Mouse (Mus musculus) forebrain, postnatal 0 days (tissue): Measurements from ENCODE around the gene Cd82. TPM values are rescaled to one million over a fixed set of nuclear protein-coding genes. Genes with fewer than 3 reads are reported as not detected.
A peak's percentile ranks its signal among the peaks of the same experiment; 100 is the strongest.

ENCODE experiments used
- ATAC-seq: fragments of 200-750 bp; cut with Nextera tagmentation; 2 replicates; pipeline ENCODE4 v1.8.0; 2017; ENCODE audit warnings: mild to moderate bottlenecking, moderate library complexity
- DNase-seq: peaks from one replicate; pipeline ENCODE4 v3.0.0-alpha.2; 2015
- H3K27ac ChIP-seq: fragments of 300-500 bp; sonication (generic); 2 replicates; pipeline ENCODE4 v1.5.1; 2014; ENCODE audit warnings: low read depth, mild to moderate bottlenecking, antibody characterized with exemption, low read length, moderate library complexity, mixed read lengths
- H3K27me3 ChIP-seq: fragments of 300-500 bp; sonication (generic); 2 replicates; pipeline ENCODE4 v1.6.1; 2014; ENCODE audit warnings: mild to moderate bottlenecking, low read length, mixed read lengths; ENCODE audit not compliant: insufficient read depth
- H3K36me3 ChIP-seq: fragments of 300-500 bp; sonication (generic); 2 replicates; pipeline ENCODE4 v1.6.1; 2014; ENCODE audit warnings: mild to moderate bottlenecking, moderate library complexity; ENCODE audit not compliant: insufficient read depth
- H3K4me1 ChIP-seq: fragments of 300-500 bp; sonication (generic); 2 replicates; pipeline ENCODE4 v1.6.1; 2014; ENCODE audit warnings: antibody characterized with exemption; ENCODE audit not compliant: insufficient read depth
- H3K4me2 ChIP-seq: fragments of 300-500 bp; sonication (generic); 2 replicates; pipeline ENCODE4 v1.6.1; 2014; ENCODE audit warnings: low read depth, mild to moderate bottlenecking, moderate library complexity
- H3K4me3 ChIP-seq: fragments of 300-500 bp; sonication (generic); 2 replicates; pipeline ENCODE4 v1.5.1; 2014; ENCODE audit warnings: low read depth, low read length, mixed read lengths
- H3K9ac ChIP-seq: fragments of 300-500 bp; sonication (generic); 2 replicates; pipeline ENCODE4 v1.6.1; 2014; ENCODE audit warnings: mild to moderate bottlenecking
- H3K9me3 ChIP-seq: fragments of 300-500 bp; sonication (generic); 2 replicates; pipeline ENCODE4 v1.6.1; 2016; ENCODE audit warnings: low read length
- CTCF ChIP-seq: sonication (generic); IDR thresholded peaks from 2 replicates; pipeline ENCODE4 v1.5.1; 2016; ENCODE audit warnings: antibody characterized with exemption, control low read depth, low read depth
- WGBS: fragments of 180-500 bp; shearing (Covaris S2); extraction: QIAGEN DNeasy Blood & Tissue Kit; methylation state at CpG from one replicate; pipeline ENCODE4 v1.1.7; 2014; 5-methylcytosine and 5-hydroxymethylcytosine counted together
- polyA plus RNA-seq: library from polyadenylated mRNA; unstranded; fragments of >200 nt; fragmentation: Nextera tagmentation; extraction: Ambion mirVana; gene quantifications from 2 replicates; pipeline ENCODE4 v1.2.1, GENCODE M21; 2015
- total RNA-seq: library from RNA; depleted of rRNA; stranded (reverse); fragments of >200 nt; gene quantifications from 2 replicates; pipeline ENCODE4 v1.2.3, GENCODE M21; 2014

Gene Cd82
- total and polyA plus RNA-seq, 2 experiments from 2014 or later = 9.7 to 20.7 TPM

DNA sequence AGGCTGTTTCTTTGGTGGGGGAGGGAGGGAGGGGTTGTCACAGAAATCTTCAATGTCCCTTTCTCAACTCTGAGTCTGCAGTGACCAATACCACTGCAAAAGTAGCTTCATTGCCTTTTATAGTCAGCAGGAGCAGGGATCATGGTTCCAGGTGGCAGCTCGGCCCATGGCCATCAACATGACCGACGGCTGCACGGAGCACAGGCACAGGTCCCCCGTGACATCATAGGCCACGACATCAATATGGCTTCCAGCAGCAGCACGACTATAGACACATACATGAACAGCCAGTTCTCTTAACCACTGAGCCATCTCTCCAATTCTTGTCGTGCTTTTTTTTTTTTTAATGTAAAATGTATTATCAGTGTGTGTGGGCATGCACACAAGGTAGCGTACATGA, 48.8 kb downstream of the Cd82 start:
- no peaks in the 10 kb centered on the region for H3K27me3 ChIP-seq
- H3K4me1 ChIP-seq = 0 out of 2 replicates have a peak, but pooled peaks cover 3% of the 10 kb centered on the region
- no peak overlapping the region for H3K27ac ChIP-seq
- H3K9me3 ChIP-seq = no peaks in the 10 kb centered on the region
- H3K9ac ChIP-seq = no peak overlapping the region
- no peak for ATAC-seq
- no peak for TF ChIP-seq CTCF
- no peak overlapping the region for H3K4me2 ChIP-seq
- H3K4me3 ChIP-seq = no peak overlapping the region
- 92% methylated on average over 9 of the region's 9 CpGs for WGBS
- H3K36me3 ChIP-seq = no peaks in the 10 kb centered on the region
- DNase-seq = no peak

DNA sequence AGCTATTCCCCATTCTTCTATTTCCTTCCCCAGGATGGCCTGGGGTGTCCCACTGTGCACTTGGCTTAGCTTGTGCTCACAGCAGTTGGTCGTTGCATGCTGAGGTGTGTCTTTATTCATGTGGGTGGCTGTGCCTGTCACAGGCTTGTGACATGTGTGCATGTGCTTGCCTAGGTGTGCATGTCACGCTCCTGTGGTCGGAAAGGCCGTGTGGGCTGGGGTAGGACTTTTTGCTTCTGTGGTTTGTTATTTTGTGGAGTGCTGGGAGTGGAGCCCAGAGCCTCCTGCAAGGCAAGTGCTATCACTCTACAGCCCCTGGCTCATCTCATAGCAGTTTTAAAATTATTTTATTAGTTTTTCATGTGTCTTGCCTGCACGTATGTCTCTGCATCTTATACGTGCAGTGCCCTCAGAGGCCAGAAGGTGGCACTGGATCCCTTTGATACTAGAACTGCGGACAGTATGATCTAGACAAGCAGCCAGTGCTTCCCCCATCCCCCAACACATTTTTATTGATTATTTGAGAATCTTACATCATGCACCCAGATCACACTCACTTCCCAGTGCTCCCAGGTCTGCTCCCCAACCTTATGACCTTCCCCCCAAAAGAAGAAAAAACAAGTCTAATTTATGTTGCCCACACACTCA, 49.4 kb downstream of the Cd82 start:
- H3K27ac ChIP-seq = no peak overlapping the region
- DNase-seq (peak; percentile 68), ATAC-seq (peak; percentile 34; the same call in 1 of the 2 replicates)
- WGBS = 55% methylated on average over 7 of the region's 7 CpGs
- no peaks in the 10 kb centered on the region for H3K9me3 ChIP-seq
- no peak overlapping the region for H3K4me2 ChIP-seq
- H3K4me1 ChIP-seq = 0 out of 2 replicates have a peak, but pooled peaks cover 3% of the 10 kb centered on the region
- H3K27me3 ChIP-seq = no peaks in the 10 kb centered on the region
- no peak overlapping the region for H3K4me3 ChIP-seq
- TF ChIP-seq CTCF = peak; percentile 74
- H3K9ac ChIP-seq = no peak overlapping the region
- no peaks in the 10 kb centered on the region for H3K36me3 ChIP-seq

DNA sequence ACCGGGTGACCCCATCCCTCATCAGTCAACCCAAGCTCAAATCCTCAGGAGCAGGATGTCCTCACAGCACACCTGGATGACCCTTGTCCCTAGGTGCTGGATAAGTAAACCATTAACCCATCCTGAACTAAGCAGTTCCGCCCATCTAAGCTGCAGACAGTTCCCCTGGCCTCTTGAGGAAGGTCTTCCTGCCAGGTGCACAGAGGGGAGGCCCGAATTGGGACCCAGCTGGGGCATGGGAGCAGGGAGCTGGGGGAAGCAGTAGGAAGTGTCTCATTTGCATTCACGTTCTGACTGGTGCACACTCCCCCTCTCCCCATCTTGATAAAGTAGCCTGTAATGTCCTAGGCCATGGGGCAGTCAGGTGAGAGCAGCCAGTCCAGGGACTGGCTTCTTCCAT, 50.8 kb downstream of the Cd82 start:
- Histone ChIP-seq H3K36me3 (no peaks in the 10 kb centered on the region), H3K4me3 (no peak overlapping the region), H3K4me2 (no peak overlapping the region), H3K9ac (no peak overlapping the region), H3K9me3 (no peaks in the 10 kb centered on the region), H3K4me1 (0 out of 2 replicates have a peak, but pooled peaks cover 3% of the 10 kb centered on the region), H3K27me3 (no peaks in the 10 kb centered on the region), H3K27ac (no peak overlapping the region)
- no peak for TF ChIP-seq CTCF
- DNase-seq = no peak
- WGBS = 75% methylated on average over 4 of the region's 4 CpGs
- ATAC-seq = no peak

DNA sequence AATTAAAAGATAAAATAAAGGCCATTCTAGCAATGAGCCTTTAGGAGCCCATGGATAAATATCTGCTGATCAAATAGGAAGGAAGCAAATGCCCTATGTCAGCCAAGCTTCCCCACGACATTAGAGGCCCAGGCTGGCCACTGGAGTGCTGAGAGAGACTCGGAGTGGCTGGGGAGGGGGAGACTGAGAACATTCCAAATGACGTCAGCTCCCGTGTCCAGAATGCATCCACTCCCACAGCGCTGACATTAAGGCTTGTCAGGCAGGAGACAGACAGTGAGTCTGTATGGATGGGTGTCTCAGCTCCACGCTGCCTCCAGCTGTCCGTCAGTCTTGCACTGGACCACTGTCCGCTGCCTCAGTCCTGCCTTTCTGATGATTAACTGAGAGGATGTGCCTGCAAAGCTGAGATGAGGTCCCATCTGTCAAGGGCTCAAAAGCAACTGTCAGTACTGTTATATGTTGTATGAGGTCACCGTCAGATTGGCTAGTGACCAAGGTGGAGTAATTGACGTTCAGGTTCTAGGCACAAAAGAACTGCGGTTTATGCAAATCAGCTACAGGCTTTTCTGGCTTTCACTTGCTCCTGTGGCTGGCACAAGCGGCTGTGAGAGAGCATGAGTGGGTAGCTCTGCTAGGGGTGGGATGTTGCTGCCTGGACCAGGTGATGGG, 51.9 kb downstream of the Cd82 start:
- H3K4me1 ChIP-seq = 0 out of 2 replicates have a peak, but pooled peaks cover 3% of the 10 kb centered on the region
- WGBS = 24% methylated on average over 12 of the region's 12 CpGs
- no peaks in the 10 kb centered on the region for H3K36me3 ChIP-seq
- H3K4me3 ChIP-seq = no peak overlapping the region
- H3K27me3 ChIP-seq = no peaks in the 10 kb centered on the region
- H3K9me3 ChIP-seq = no peaks in the 10 kb centered on the region
- no peak overlapping the region for H3K9ac ChIP-seq
- H3K4me2 ChIP-seq = no peak overlapping the region
- no peak for TF ChIP-seq CTCF
- DNase-seq (peak; percentile 28), ATAC-seq (0 out of 2 replicates have a peak, but pooled peaks have one; percentile 25)
- H3K27ac ChIP-seq = no peak overlapping the region

DNA sequence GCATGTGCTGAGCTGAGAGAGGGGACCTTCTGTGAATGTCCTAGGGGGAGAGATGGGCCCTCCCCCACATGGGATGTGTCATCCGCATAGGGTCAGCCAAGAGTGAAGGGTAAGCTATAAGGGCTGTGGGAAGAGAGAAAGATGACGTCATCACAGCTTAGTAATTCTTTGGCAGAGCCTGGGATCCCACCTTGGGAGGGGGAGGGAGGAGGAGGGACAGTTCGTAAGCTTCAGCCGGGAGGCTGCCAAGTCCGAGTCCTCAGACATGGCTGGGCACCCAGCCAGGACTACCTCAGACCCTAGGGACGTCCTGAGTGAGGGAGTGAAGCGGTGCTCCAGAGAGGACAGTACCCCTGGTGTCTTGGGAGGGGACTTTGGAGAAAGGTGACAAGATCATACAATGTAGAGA, 57.9 kb downstream of the Cd82 start:
- H3K9me3 ChIP-seq = no peaks in the 10 kb centered on the region
- 26% methylated on average over 7 of the region's 7 CpGs for WGBS
- ATAC-seq (no peak), DNase-seq (no peak)
- no peaks in the 10 kb centered on the region for H3K4me1 ChIP-seq
- H3K4me2 ChIP-seq = no peak overlapping the region
- H3K27me3 ChIP-seq = no peaks in the 10 kb centered on the region
- H3K4me3 ChIP-seq = no peak overlapping the region
- no peaks in the 10 kb centered on the region for H3K36me3 ChIP-seq
- H3K27ac ChIP-seq = no peak overlapping the region
- TF ChIP-seq CTCF = no peak
- H3K9ac ChIP-seq = no peak overlapping the region

DNA sequence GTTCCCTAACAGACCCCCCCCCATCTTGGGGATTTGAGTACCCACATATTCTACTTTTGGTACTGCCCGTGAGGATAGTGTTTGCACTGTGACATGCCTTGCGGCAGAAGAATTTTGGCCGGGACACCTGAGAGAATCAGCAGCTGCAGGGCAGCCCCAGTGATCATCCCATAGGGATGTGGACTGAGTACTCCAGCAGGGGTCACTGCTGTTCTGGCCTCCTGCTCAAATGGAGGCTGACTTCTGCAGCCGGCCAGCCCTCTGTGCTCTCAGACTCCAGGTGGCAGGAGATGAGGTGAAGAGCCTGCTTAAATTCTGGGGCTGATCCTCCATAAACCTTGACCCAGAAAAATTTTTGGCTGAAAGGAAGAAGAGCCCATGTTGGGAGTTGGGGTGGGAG, 58.8 kb downstream of the Cd82 start:
- Histone ChIP-seq H3K4me3 (no peak overlapping the region), H3K27ac (no peak overlapping the region), H3K36me3 (no peaks in the 10 kb centered on the region), H3K4me1 (no peaks in the 10 kb centered on the region), H3K9ac (no peak overlapping the region), H3K9me3 (no peaks in the 10 kb centered on the region), H3K4me2 (no peak overlapping the region), H3K27me3 (no peaks in the 10 kb centered on the region)
- WGBS = 53% methylated on average over 4 of the region's 4 CpGs
- ATAC-seq (no peak), DNase-seq (no peak)
- TF ChIP-seq CTCF = no peak

DNA sequence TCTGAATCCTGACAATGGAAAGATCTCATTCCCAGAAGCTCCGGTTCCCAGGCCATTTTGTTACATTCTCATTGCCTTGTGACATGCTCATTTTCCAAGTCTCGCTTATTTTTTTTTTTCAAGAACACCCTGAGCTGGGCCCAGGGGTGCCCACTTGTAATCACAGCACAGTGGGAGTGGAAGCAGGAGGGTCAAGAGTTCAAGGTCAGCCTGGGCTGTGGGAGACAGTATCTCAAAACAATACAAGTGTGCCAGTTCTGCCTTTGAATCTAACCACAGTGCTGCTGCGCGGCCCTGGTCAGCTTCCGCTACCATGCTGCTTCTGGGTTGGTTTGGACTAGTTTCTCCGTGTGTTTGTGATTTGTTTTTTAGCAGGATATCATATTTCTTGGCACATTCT, 59.7 kb downstream of the Cd82 start:
- H3K4me3 ChIP-seq = no peak overlapping the region
- no peaks in the 10 kb centered on the region for H3K27me3 ChIP-seq
- H3K9ac ChIP-seq = no peak overlapping the region
- H3K4me1 ChIP-seq = no peaks in the 10 kb centered on the region
- H3K36me3 ChIP-seq = no peaks in the 10 kb centered on the region
- no peak overlapping the region for H3K27ac ChIP-seq
- ATAC-seq = no peak
- H3K9me3 ChIP-seq = no peaks in the 10 kb centered on the region
- TF ChIP-seq CTCF = no peak
- DNase-seq = no peak
- H3K4me2 ChIP-seq = no peak overlapping the region
- 74% methylated on average over 6 of the region's 6 CpGs for WGBS
